Mouse (Mus musculus): Measurements from ENCODE around the gene Fam20a.

- TF ChIP-seq CTCF (IDR thresholded peaks at IDR 0.05) = no peak
- TF ChIP-seq EP300 (IDR thresholded peaks at IDR 0.05) = no peak
Measured at GRCm38 (mm10) chr11:109745210-109745609, 23.1 kb upstream of the Fam20a start.
